Mouse (Mus musculus) CH12.LX (cell line): ENCODE data around the gene Cdkl5. TPM values are rescaled to one million over a fixed set of nuclear protein-coding genes. Genes with fewer than 3 reads are reported as not detected.

Experiments used
- DNase-seq: peaks from one replicate; pipeline ENCODE4 v3.0.0-alpha.2; 2013; ENCODE audit errors: extremely low read depth
- H3K27ac ChIP-seq: 2 replicates; pipeline ENCODE4 v1.5.1; 2012; ENCODE audit warnings: low read depth, mild to moderate bottlenecking, control low read depth, moderate library complexity; ENCODE audit not compliant: insufficient read depth
- H3K27me3 ChIP-seq: replicated peaks from 2 replicates; pipeline ENCODE3; 2012; ENCODE audit warnings: inconsistent platforms
- H3K36me3 ChIP-seq, 2 experiments: replicated peaks in 1 of 2; 2 replicates each; pipeline versions ENCODE3 to v1.6.1; 2012; ENCODE audit warnings: inconsistent platforms in 1 of 2, low read length in 1 of 2, mild to moderate bottlenecking in 1 of 2, mixed read lengths in 1 of 2, moderate library complexity in 1 of 2; ENCODE audit not compliant: control insufficient read depth in 1 of 2, insufficient read depth in 1 of 2
- H3K4me1 ChIP-seq, 2 experiments: 2 replicates each; pipeline ENCODE4 v1.6.1; 2012; ENCODE audit warnings: inconsistent platforms in 1 of 2, moderate library complexity in 1 of 2; ENCODE audit not compliant: insufficient read depth in 2 of 2, control insufficient read depth in 1 of 2
- H3K4me2 ChIP-seq: 2 replicates; pipeline ENCODE4 v1.6.1; 2012; ENCODE audit warnings: low read depth, mild to moderate bottlenecking, control low read depth; ENCODE audit not compliant: poor library complexity, insufficient read depth, severe bottlenecking
- H3K4me3 ChIP-seq, 3 experiments: fragments of 150-350 bp in 1 of 3; sonication (generic) in 1 of 3; replicated peaks in 1 of 3; 2 replicates each; pipeline versions ENCODE3 to v1.5.1; 2011 to 2012; ENCODE audit warnings: low read depth in 2 of 3, low read length in 2 of 3, mild to moderate bottlenecking in 2 of 3, moderate library complexity in 2 of 3, control low read depth in 1 of 3, improper control_type of control experiment in 1 of 3, inconsistent platforms in 1 of 3, mixed read lengths in 1 of 3; ENCODE audit not compliant: poor library complexity in 1 of 3
- H3K79me2 ChIP-seq: replicated peaks from 2 replicates; pipeline ENCODE4 v1.6.1; 2012; ENCODE audit warnings: mild to moderate bottlenecking, moderate library complexity; ENCODE audit not compliant: control insufficient read depth, poor library complexity, insufficient read depth, severe bottlenecking; ENCODE audit errors: extremely low read depth
- H3K9ac ChIP-seq: 2 replicates; pipeline ENCODE4 v1.6.1; 2012; ENCODE audit warnings: low read depth, mild to moderate bottlenecking, control low read depth, moderate library complexity; ENCODE audit not compliant: insufficient read depth
- H3K9me3 ChIP-seq: replicated peaks from 2 replicates; pipeline ENCODE3; 2012; ENCODE audit warnings: low read length, inconsistent platforms, mixed read lengths
- BHLHE40 ChIP-seq: IDR thresholded peaks from 2 replicates; pipeline ENCODE4 v1.6.1; 2011; ENCODE audit warnings: mild to moderate bottlenecking, low read depth, low read length, improper control_type of control experiment
- CHD1 ChIP-seq: IDR thresholded peaks from 2 replicates; pipeline ENCODE4 v1.6.1; 2012; ENCODE audit warnings: low read depth, low read length, improper control_type of control experiment, inconsistent platforms
- CTCF ChIP-seq, 2 experiments: IDR thresholded peaks in 1 of 2; conservative IDR thresholded peaks in 1 of 2; 2 replicates each; pipeline ENCODE4 v1.5.1; 2011 to 2012; ENCODE audit warnings: low read depth in 2 of 2, low read length in 2 of 2, improper control_type of control experiment in 1 of 2, inconsistent platforms in 1 of 2, mild to moderate bottlenecking in 1 of 2, moderate library complexity in 1 of 2
- E2F4 ChIP-seq: IDR thresholded peaks from 2 replicates; pipeline ENCODE4 v1.6.1; 2011; ENCODE audit warnings: low read depth, low read length, improper control_type of control experiment; ENCODE audit not compliant: insufficient replicate concordance
- ETS1 ChIP-seq: conservative IDR thresholded peaks from 2 replicates; pipeline ENCODE4 v1.6.1; 2012; ENCODE audit warnings: low read depth, mild to moderate bottlenecking, inconsistent platforms, low read length, improper control_type of control experiment, moderate library complexity
- GABPA ChIP-seq: IDR thresholded peaks from 2 replicates; pipeline ENCODE4 v1.6.1; 2012; ENCODE audit warnings: low read depth, low read length, improper control_type of control experiment, inconsistent platforms; ENCODE audit not compliant: insufficient replicate concordance
- HCFC1 ChIP-seq: IDR thresholded peaks from 2 replicates; pipeline ENCODE4 v1.6.1; 2012; ENCODE audit warnings: low read depth, mild to moderate bottlenecking, inconsistent platforms, low read length, improper control_type of control experiment
- IRF4 ChIP-seq: IDR thresholded peaks from 2 replicates; pipeline ENCODE4 v1.6.1; 2014; ENCODE audit warnings: low read depth, mild to moderate bottlenecking, inconsistent platforms, low read length, improper control_type of control experiment
- JUN ChIP-seq: IDR thresholded peaks from 2 replicates; pipeline ENCODE4 v1.6.1; 2011; ENCODE audit warnings: low read depth, mild to moderate bottlenecking, low read length, improper control_type of control experiment, moderate library complexity; ENCODE audit not compliant: insufficient read depth
- JUND ChIP-seq: conservative IDR thresholded peaks from 2 replicates; pipeline ENCODE4 v1.6.1; 2011; ENCODE audit warnings: low read depth, low read length, improper control_type of control experiment
- MAFK ChIP-seq: IDR thresholded peaks from 2 replicates; pipeline ENCODE4 v1.6.1; 2011; ENCODE audit warnings: low read length, improper control_type of control experiment; ENCODE audit not compliant: insufficient replicate concordance
- MAX ChIP-seq: IDR thresholded peaks from 2 replicates; pipeline ENCODE4 v1.6.1; 2011; ENCODE audit warnings: low read length, improper control_type of control experiment
- MXI1 ChIP-seq: IDR thresholded peaks from 2 replicates; pipeline ENCODE4 v1.6.1; 2011; ENCODE audit warnings: mild to moderate bottlenecking, low read depth, low read length, improper control_type of control experiment
- NELFE ChIP-seq: IDR thresholded peaks from 2 replicates; pipeline ENCODE4 v1.6.1; 2011; ENCODE audit warnings: low read depth, low read length, improper control_type of control experiment
- PAX5 ChIP-seq: IDR thresholded peaks from 2 replicates; pipeline ENCODE4 v1.6.1; 2012; ENCODE audit warnings: low read length, inconsistent platforms, mixed read lengths
- POLR2A ChIP-seq: IDR thresholded peaks from 2 replicates; pipeline ENCODE4 v1.6.1; 2011; ENCODE audit warnings: low read depth, mild to moderate bottlenecking, improper control_type of control experiment, low read length
- POLR2AphosphoS2 ChIP-seq: IDR thresholded peaks from 2 replicates; pipeline ENCODE4 v1.6.1; 2011; ENCODE audit warnings: low read depth, low read length, improper control_type of control experiment
- RAD21 ChIP-seq: IDR thresholded peaks from 2 replicates; pipeline ENCODE4 v1.6.1; 2011; ENCODE audit warnings: low read depth, mild to moderate bottlenecking, low read length, improper control_type of control experiment, moderate library complexity
- RCOR1 ChIP-seq: conservative IDR thresholded peaks from 2 replicates; pipeline ENCODE4 v1.6.1; 2012; ENCODE audit warnings: low read depth, mild to moderate bottlenecking, inconsistent platforms, low read length, improper control_type of control experiment
- SIN3A ChIP-seq: IDR thresholded peaks from 2 replicates; pipeline ENCODE4 v1.6.1; 2012; ENCODE audit warnings: low read length, improper control_type of control experiment, inconsistent platforms
- SMC3 ChIP-seq: IDR thresholded peaks from 2 replicates; pipeline ENCODE4 v1.6.1; 2011; ENCODE audit warnings: low read depth, low read length, improper control_type of control experiment
- TCF12 ChIP-seq: IDR thresholded peaks from 2 replicates; pipeline ENCODE4 v1.6.1; 2014; ENCODE audit warnings: low read depth, mild to moderate bottlenecking, inconsistent platforms, low read length, improper control_type of control experiment
- UBTF ChIP-seq: IDR thresholded peaks from 2 replicates; pipeline ENCODE4 v1.6.1; 2012; ENCODE audit warnings: low read depth, mild to moderate bottlenecking, inconsistent platforms, low read length, improper control_type of control experiment, moderate library complexity
- USF1 ChIP-seq: IDR thresholded peaks from 2 replicates; pipeline ENCODE4 v1.6.1; 2014; ENCODE audit warnings: low read depth, mild to moderate bottlenecking, inconsistent platforms, low read length, improper control_type of control experiment
- ZC3H11A ChIP-seq: IDR thresholded peaks from 2 replicates; pipeline ENCODE4 v1.6.1; 2012; ENCODE audit warnings: low read depth, mild to moderate bottlenecking, inconsistent platforms, low read length, improper control_type of control experiment
- ZKSCAN1 ChIP-seq: IDR thresholded peaks from 2 replicates; pipeline ENCODE4 v1.6.1; 2012; ENCODE audit warnings: low read depth, inconsistent platforms, low read length, improper control_type of control experiment, borderline replicate concordance
- ZMIZ1 ChIP-seq: IDR thresholded peaks from 2 replicates; pipeline ENCODE4 v1.6.1; 2012; ENCODE audit warnings: low read depth, mild to moderate bottlenecking, inconsistent platforms, low read length, improper control_type of control experiment
- dilution Hi-C: fragments of 300-500 bp; cut with MboI; formaldehyde crosslinking; loops from 2 replicates; pipeline ENCODE4 v1.14.3; 2020; ENCODE audit warnings: low sequenced_read_pairs; ENCODE audit not compliant: extremely low pct_unique_long_range_greater_than_20kb, extremely low pct_ligation_motif_present
- in situ Hi-C: fragments of 300-500 bp; cut with MboI; formaldehyde crosslinking; loops from 3 replicates; pipeline ENCODE4 v1.14.3; 2019; ENCODE audit warnings: low sequenced_read_pairs, low pct_ligation_motif_present, low pct_unique_long_range_greater_than_20kb, mixed read lengths
- polyA plus RNA-seq: library from polyadenylated mRNA; unstranded; fragments of >175 nt; gene quantifications from 2 replicates; pipeline ENCODE4 v1.2.1, GENCODE M21; 2012; ENCODE audit warnings: low read depth; ENCODE audit not compliant: insufficient read length
- total RNA-seq, 2 experiments: library from RNA; depleted of rRNA; stranded (reverse); fragments of 300-350 nt in 1 of 2; fragments of >200 nt in 1 of 2; gene quantifications; 2 replicates each; pipeline ENCODE4 v1.2.3; 2012 to 2014

Gene Cdkl5
- total and polyA plus RNA-seq, 3 experiments = 0.25 to 0.63 (median 0.30) TPM

DNA sequence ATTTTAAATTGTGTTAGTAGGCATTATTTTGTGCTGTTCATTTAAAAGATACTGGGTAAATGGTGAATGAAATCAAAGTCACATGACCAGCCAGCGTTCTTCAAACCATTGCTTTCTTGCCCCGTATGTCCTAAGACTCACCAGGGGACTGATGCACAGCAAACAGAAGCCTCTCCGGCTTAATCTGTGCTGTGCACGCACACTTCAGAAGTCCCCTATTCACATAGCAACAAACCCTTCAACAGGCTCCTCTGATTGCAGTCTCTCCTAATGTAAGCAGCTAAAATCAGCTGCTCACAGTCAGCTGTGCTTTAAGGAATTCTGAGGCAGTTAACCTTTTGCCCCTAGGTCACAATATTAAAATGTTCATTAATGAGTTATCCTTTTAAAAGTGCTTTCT, 129.5 kb downstream of the Cdkl5 start:
- Histone ChIP-seq H3K9ac (no peak overlapping the region), H3K4me3 (no peak overlapping the region), H3K27me3 (no peaks in the 10 kb centered on the region), H3K4me2 (no peak overlapping the region)
- in situ Hi-C loops = no loop called here
- TF ChIP-seq SIN3A = no peak
- TF ChIP-seq RAD21 = no peak
- TF ChIP-seq ETS1 = no peak
- TF ChIP-seq NELFE = no peak
- TF ChIP-seq JUN = no peak
- no peak for TF ChIP-seq HCFC1
- no peak for TF ChIP-seq ZC3H11A
- TF ChIP-seq MXI1 = no peak
- TF ChIP-seq SMC3 = no peak
- no peak for TF ChIP-seq IRF4
- TF ChIP-seq POLR2AphosphoS2 = no peak
- no peak for TF ChIP-seq BHLHE40
- no peak for TF ChIP-seq MAX
- no peak for TF ChIP-seq UBTF
- TF ChIP-seq CHD1 = no peak
- TF ChIP-seq, all 38 proteins: peak for 0
- DNase-seq = no peak
- no peaks in the 10 kb centered on the region for H3K36me3 ChIP-seq
- H3K79me2 ChIP-seq = no peaks in the 10 kb centered on the region
- H3K9me3 ChIP-seq = no peaks in the 10 kb centered on the region
- dilution Hi-C loops = no loop called here
- H3K4me1 ChIP-seq = peaks cover 0 to 6% of the 10 kb centered on the region in 2 experiments; a peak in 1 of 4 replicates
- no peak overlapping the region for H3K27ac ChIP-seq

DNA sequence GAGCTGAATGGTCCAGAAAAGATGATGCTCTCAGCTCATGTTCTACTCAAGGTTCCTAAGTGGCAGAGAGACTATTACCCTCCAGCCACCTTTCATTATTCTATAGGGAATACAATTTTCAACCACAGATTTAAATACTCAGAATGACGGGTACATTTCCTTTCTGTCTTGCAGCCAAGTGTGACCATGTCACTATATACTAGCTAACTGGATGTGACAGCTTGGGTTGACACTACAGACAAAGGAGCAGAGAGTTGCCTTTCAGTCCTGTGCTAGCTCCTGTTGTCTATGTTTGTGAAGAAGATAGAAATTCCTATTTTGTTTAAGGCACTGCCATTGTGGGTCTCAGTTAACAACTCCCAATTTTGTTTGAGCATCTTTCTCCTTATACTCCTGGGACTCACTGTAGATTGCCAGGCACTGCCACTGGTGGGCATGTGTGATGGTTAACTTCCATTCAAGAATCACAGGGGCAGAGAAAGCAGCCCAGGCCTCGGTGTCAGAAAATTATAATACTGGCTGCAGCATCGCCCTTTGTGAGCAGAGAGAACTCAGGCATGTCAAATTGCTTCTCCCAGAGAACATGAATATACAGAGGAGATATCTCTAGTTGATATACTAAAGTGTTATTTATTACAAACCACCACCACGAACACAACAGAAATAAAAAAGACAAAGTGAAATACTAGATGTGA, 130.7 kb downstream of the Cdkl5 start:
- peak; percentile 5 for DNase-seq
- Histone ChIP-seq H3K9ac (no peak overlapping the region), H3K4me3 (no peak overlapping the region), H3K27ac (no peak overlapping the region), H3K4me2 (no peak overlapping the region), H3K9me3 (no peaks in the 10 kb centered on the region), H3K36me3 (no peaks in the 10 kb centered on the region), H3K79me2 (no peaks in the 10 kb centered on the region), H3K4me1 (peaks cover 0 to 6% of the 10 kb centered on the region in 2 experiments; a peak in 1 of 4 replicates), H3K27me3 (no peaks in the 10 kb centered on the region)
- in situ Hi-C loops (no loop called here), dilution Hi-C loops (no loop called here)
- TF ChIP-seq POLR2AphosphoS2 (no peak), RCOR1 (no peak), MAFK (no peak), HCFC1 (no peak), USF1 (no peak), ETS1 (no peak), CHD1 (no peak), IRF4 (no peak), PAX5 (no peak), ZC3H11A (no peak), ZKSCAN1 (no peak), POLR2A (no peak), TCF12 (no peak), CTCF (conservative IDR thresholded peaks at IDR 0.05 in 1 of 2, IDR thresholded peaks at IDR 0.05 in 1 of 2; ENCODE audit: low read depth in 2 of 2, low read length in 2 of 2) (no peak), E2F4 (no peak), ZMIZ1 (no peak), JUND (no peak), GABPA (no peak), NELFE (no peak)
